ENCODE assay signal across 8 mouse cellular contexts in genomic region chr10:30980279-30980968, GRCm38 (mm10).
A peak's percentile ranks its signal among the peaks of the same experiment; 100 is the strongest.
DNase-seq lines count a peak whose midpoint lies in the region; ATAC-seq lines count a peak whose summit lies in the region.

No protein-coding gene starts in this region.

- H3K36me3 ChIP-seq in limb, embryonic 11.5 days (ENCODE audit: control insufficient read depth, insufficient read depth, low read length) = no peaks in the 10 kb centered on the region
- H3K36me3 ChIP-seq in neural tube, embryonic 13.5 days = no peaks in the 10 kb centered on the region

- peak overlapping the region; percentile 12; the same call in 1 of the 2 replicates for H3K9ac ChIP-seq in limb, embryonic 11.5 days (ENCODE audit: low read length)
- H3K9ac ChIP-seq in neural tube, embryonic 13.5 days = peak overlapping the region; percentile 35; the same call in 1 of the 2 replicates

- H3K27ac ChIP-seq in limb, embryonic 11.5 days (replicated peaks; ENCODE audit: low read depth, low read length) = 0 out of 2 replicates have a peak overlapping the region, but pooled peaks have one; percentile 21
- H3K27ac ChIP-seq in neural tube, embryonic 13.5 days (replicated peaks) = peak overlapping the region; percentile 62

- 0 out of 2 replicates have a peak, but pooled peaks cover 2% of the 10 kb centered on the region for H3K4me1 ChIP-seq in limb, embryonic 11.5 days (ENCODE audit: control insufficient read depth, insufficient read depth, low read length)
- peaks cover 13% of the 10 kb centered on the region for H3K4me1 ChIP-seq in neural tube, embryonic 13.5 days (replicated peaks)

- peak overlapping the region; percentile 41 for H3K4me2 ChIP-seq in limb, embryonic 11.5 days (ENCODE audit: low read depth, severe bottlenecking)
- peak overlapping the region; percentile 52 for H3K4me2 ChIP-seq in neural tube, embryonic 13.5 days

- peak; percentile 76; the same call in 1 of the 2 replicates for ATAC-seq in limb, embryonic 11.5 days (ENCODE audit: insufficient number of reproducible peaks, low FRiP score, low TSS enrichment, low read depth)
- peak; percentile 92 for ATAC-seq in neural tube, embryonic 13.5 days (ENCODE audit: low read depth)

- no peaks in the 10 kb centered on the region for H3K9me3 ChIP-seq in limb, embryonic 11.5 days (ENCODE audit: control insufficient read depth, low read length)
- H3K9me3 ChIP-seq in neural tube, embryonic 13.5 days = no peaks in the 10 kb centered on the region

- no peaks in the 10 kb centered on the region for H3K27me3 ChIP-seq in limb, embryonic 11.5 days (ENCODE audit: control insufficient read depth, insufficient read depth, low read length)
- no peaks in the 10 kb centered on the region for H3K27me3 ChIP-seq in neural tube, embryonic 13.5 days

- peak; percentile 10 for DNase-seq in right cerebral cortex, postnatal 4 days
- no peak for DNase-seq in right cerebral cortex, adult 18-20 months
- DNase-seq in heart, adult 8-10 months (ENCODE audit: low spot score) = peak; percentile 7
- peak; percentile 45 for DNase-seq in limb, embryonic 11.5 days (ENCODE audit: low spot score)
- no peak for DNase-seq in spleen, postnatal 4 days (ENCODE audit: low spot score in 2 of 2)
- no peak for DNase-seq in B cell, adult 2 months
- DNase-seq in urinary bladder, postnatal 36 days (ENCODE audit: low spot score in 2 of 2) = no peak

- H3K4me3 ChIP-seq in limb, embryonic 11.5 days (ENCODE audit: low read depth, low read length) = no peak overlapping the region
- H3K4me3 ChIP-seq in neural tube, embryonic 13.5 days = peak overlapping the region; percentile 19

- 3% methylated on average over 8 of the region's 8 CpGs for WGBS in limb, embryonic 11.5 days
- WGBS in neural tube, embryonic 13.5 days = under 1% methylated on average over 8 of the region's 8 CpGs

Comparison
In these comparisons a context has a peak if more than half of its experiments do, and no peak if none do; other contexts are left out.
1. DNase-seq: peak in right cerebral cortex, postnatal 4 days (single experiment), heart, adult 8-10 months (single experiment) and limb, embryonic 11.5 days (single experiment); none in right cerebral cortex, adult 18-20 months (single experiment), spleen, postnatal 4 days (0 of 2), B cell, adult 2 months (0 of 2) and urinary bladder, postnatal 36 days (0 of 2).